ENCODE assay signal across 8 mouse cellular contexts in the genomic region with DNA sequence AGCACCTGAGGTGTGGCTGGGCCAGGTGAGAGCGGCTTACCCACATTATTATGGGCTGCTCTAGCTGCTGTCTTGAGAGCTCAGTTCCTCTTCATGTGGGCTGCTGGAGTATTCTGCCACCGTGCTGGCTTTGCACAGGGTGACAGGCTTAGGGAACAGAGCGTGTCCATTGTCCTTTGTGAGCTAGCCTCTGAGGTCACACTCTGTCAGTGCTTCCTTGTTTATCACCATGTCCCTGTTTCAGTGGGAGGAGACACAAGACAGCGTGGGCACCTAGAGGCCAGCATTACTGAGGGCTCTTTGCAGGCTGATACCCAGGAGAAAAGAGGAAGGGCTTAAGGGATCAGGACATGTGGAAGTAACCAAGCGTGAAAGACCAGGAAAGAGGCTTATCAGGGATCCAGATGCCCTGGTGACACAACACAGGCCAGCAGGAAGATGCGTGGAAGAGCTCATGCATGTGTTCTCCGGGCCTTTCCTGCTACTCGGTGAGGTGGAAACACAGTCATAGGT. TPM values are rescaled to one million over a fixed set of nuclear protein-coding genes. Genes with fewer than 3 reads are reported as not detected.
DNase-seq lines count a peak whose midpoint lies in the region; ATAC-seq and TF ChIP-seq lines count a peak whose summit lies in the region.

A gene (minus strand): TSS at position 120 of the 513 bp plus-strand sequence.

- WGBS in kidney, embryonic 15.5 days = 52% methylated on average over 8 of the region's 8 CpGs
- 58% methylated on average over 8 of the region's 8 CpGs for WGBS in kidney, adult 2 months
- WGBS in heart, embryonic 14.5 days = 24% methylated on average over 8 of the region's 8 CpGs
- WGBS in midbrain, embryonic 14.5 days = 18% methylated on average over 8 of the region's 8 CpGs

- H3K4me2 ChIP-seq in kidney, embryonic 15.5 days = no peak within 1 kb of the TSS
- no peak within 1 kb of the TSS for H3K4me2 ChIP-seq in heart, embryonic 14.5 days (ENCODE audit: low read length)
- H3K4me2 ChIP-seq in midbrain, embryonic 14.5 days (ENCODE audit: low read length) = no peak within 1 kb of the TSS

- H3K27ac ChIP-seq in kidney, embryonic 15.5 days = no peak within 1 kb of the TSS
- H3K27ac ChIP-seq in kidney, adult 2 months (ENCODE audit: insufficient read depth, low read depth, low read length) = no peak within 1 kb of the TSS
- H3K27ac ChIP-seq in heart, embryonic 14.5 days (replicated peaks in 1 of 2; ENCODE audit: control insufficient read depth in 1 of 2, insufficient read depth in 1 of 2, low read depth in 2 of 2, low read length in 2 of 2) = 0 out of 4 replicates have a peak within 1 kb of the TSS, but pooled peaks of 1 of the 2 experiments have one; percentile 34
- H3K27ac ChIP-seq in midbrain, embryonic 14.5 days (replicated peaks; ENCODE audit: low read depth, low read length) = no peak within 1 kb of the TSS

- H3K36me3 ChIP-seq in kidney, embryonic 15.5 days = no peaks in the 10 kb centered on the region
- no peaks in the 10 kb centered on the region for H3K36me3 ChIP-seq in kidney, adult 2 months (ENCODE audit: control insufficient read depth, insufficient read depth, low read length)
- H3K36me3 ChIP-seq in heart, embryonic 14.5 days (ENCODE audit: control insufficient read depth, insufficient read depth, low read length) = no peaks in the 10 kb centered on the region
- H3K36me3 ChIP-seq in midbrain, embryonic 14.5 days (ENCODE audit: control insufficient read depth, insufficient read depth, low read length) = no peaks in the 10 kb centered on the region

- no peaks in the 10 kb centered on the region for H3K27me3 ChIP-seq in kidney, embryonic 15.5 days
- no peaks in the 10 kb centered on the region for H3K27me3 ChIP-seq in kidney, adult 2 months (replicated peaks; ENCODE audit: control insufficient read depth, insufficient read depth, low read length)
- no peaks in the 10 kb centered on the region for H3K27me3 ChIP-seq in heart, embryonic 14.5 days (ENCODE audit: control insufficient read depth, insufficient read depth, low read length)
- H3K27me3 ChIP-seq in midbrain, embryonic 14.5 days (ENCODE audit: control insufficient read depth, insufficient read depth, low read length) = no peaks in the 10 kb centered on the region

- no peaks in the 10 kb centered on the region for H3K9me3 ChIP-seq in kidney, embryonic 15.5 days (replicated peaks)
- no peaks in the 10 kb centered on the region for H3K9me3 ChIP-seq in heart, embryonic 14.5 days (ENCODE audit: control insufficient read depth, low read length)
- H3K9me3 ChIP-seq in midbrain, embryonic 14.5 days (ENCODE audit: control insufficient read depth, low read length) = no peaks in the 10 kb centered on the region

- intact Hi-C loops in left cerebral cortex, postnatal 36 days (cut with DNase I) = loop anchor here (10.0 kb wide), 1 partner anchor 952 kb away; a partner anchor contains a TSS

- no peak for DNase-seq in kidney, adult 2 months
- DNase-seq in left cerebral cortex, postnatal 36 days (ENCODE audit: low spot score in 2 of 2) = peak in 1 of 2 experiments; percentile 13
- DNase-seq in midbrain, embryonic 14.5 days = peak; percentile 21
- no peak for DNase-seq in urinary bladder, postnatal 25 days (ENCODE audit: low spot score)
- no peak for DNase-seq in B cell, adult 2 months
- DNase-seq in spleen, postnatal 4 days (ENCODE audit: low spot score in 2 of 2) = no peak

- 0 out of 2 replicates have a peak, but pooled peaks have one; percentile 31 for ATAC-seq in kidney, embryonic 15.5 days (replicated peaks; ENCODE audit: low FRiP score)
- ATAC-seq in heart, embryonic 14.5 days (ENCODE audit: insufficient number of reproducible peaks, insufficient read depth, low FRiP score, low read depth) = 0 out of 2 replicates have a peak, but pooled peaks have one; percentile 16
- peak; percentile 57; the same call in 1 of the 2 replicates for ATAC-seq in midbrain, embryonic 14.5 days (ENCODE audit: low FRiP score, low TSS enrichment)

- TF ChIP-seq POLR2A in kidney, adult 2 months (IDR thresholded peaks at IDR 0.05; ENCODE audit: low read depth, low read length) = no peak

- peaks cover 9% of the 10 kb centered on the region for H3K4me1 ChIP-seq in kidney, embryonic 15.5 days
- peaks cover 8% of the 10 kb centered on the region; the same call in 1 of the 2 replicates for H3K4me1 ChIP-seq in kidney, adult 2 months (ENCODE audit: control insufficient read depth, insufficient read depth, low read length)
- peaks cover 10 to 11% of the 10 kb centered on the region in 2 experiments; a peak in 3 of 4 replicates for H3K4me1 ChIP-seq in heart, embryonic 14.5 days (ENCODE audit: control insufficient read depth in 2 of 2, insufficient read depth in 2 of 2, low read length in 2 of 2)
- H3K4me1 ChIP-seq in midbrain, embryonic 14.5 days (ENCODE audit: control insufficient read depth, insufficient read depth, low read length) = no peaks in the 10 kb centered on the region

- H3K4me3 ChIP-seq in kidney, embryonic 15.5 days (replicated peaks) = no peak within 1 kb of the TSS
- H3K4me3 ChIP-seq in kidney, adult 2 months (ENCODE audit: insufficient read depth, low read depth, low read length) = no peak within 1 kb of the TSS
- H3K4me3 ChIP-seq in heart, embryonic 14.5 days (ENCODE audit: control insufficient read depth in 1 of 2, insufficient read depth in 1 of 2, low read depth in 1 of 2, low read length in 2 of 2) = no peak within 1 kb of the TSS
- H3K4me3 ChIP-seq in midbrain, embryonic 14.5 days (replicated peaks; ENCODE audit: low read depth, low read length) = no peak within 1 kb of the TSS

- no peak for TF ChIP-seq CTCF in kidney, adult 2 months (conservative IDR thresholded peaks at IDR 0.05; ENCODE audit: insufficient read depth, insufficient read length, low read depth, low read length)

- H3K9ac ChIP-seq in kidney, embryonic 15.5 days = no peak within 1 kb of the TSS
- no peak within 1 kb of the TSS for H3K9ac ChIP-seq in heart, embryonic 14.5 days (ENCODE audit: low read length)
- H3K9ac ChIP-seq in midbrain, embryonic 14.5 days (replicated peaks; ENCODE audit: low read length) = no peak within 1 kb of the TSS

RNA-seq across cellular contexts. Expression of the gene that starts here (rescaled TPM):
- 5.1 and 6.3 TPM in 2 replicates for polyA plus RNA-seq in kidney, embryonic 15.5 days (2015; fragmentation: Nextera tagmentation; extraction: Ambion mirVana)
- 7.1 and 7.4 TPM in 2 replicates for polyA plus RNA-seq in kidney, adult 2 months (2012; rRNA removed)
- 12.4 and 16.2 TPM in 2 replicates for polyA plus RNA-seq in heart, embryonic 14.5 days (2014; fragmentation: Nextera tagmentation; extraction: Ambion mirVana)
- 10 to 100 TPM; 10.6 to 12.4 TPM for total RNA-seq in left cerebral cortex, postnatal 36 days (2021)
- 0.39 and 0.97 TPM in 2 replicates for polyA plus RNA-seq in midbrain, embryonic 14.5 days (2014; fragmentation: Nextera tagmentation; extraction: Ambion mirVana)

Comparison
In these comparisons a context has a peak if more than half of its experiments do, and no peak if none do; other contexts are left out.
1. Peak in DNase-seq and ATAC-seq in midbrain, embryonic 14.5 days; RNA of the gene not detected or under 1 TPM.